Mouse (Mus musculus): Measurements from ENCODE around the gene Cyp2c29.

GRCm38 (mm10) chr19:39285637-39286036, 16.4 kb downstream of the Cyp2c29 start:
- TF ChIP-seq CTCF (IDR thresholded peaks at IDR 0.05; ENCODE audit: insufficient read depth, low read length): no peak
- TF ChIP-seq POLR2A (IDR thresholded peaks at IDR 0.05; ENCODE audit: borderline replicate concordance, extremely low read depth, low read depth, low read length): no peak

All from lung, adult 2 months (tissue).